Mouse (Mus musculus): ENCODE measurements around the gene Zfp235. TPM values are rescaled to one million over a fixed set of nuclear protein-coding genes. Genes with fewer than 3 reads are reported as not detected.

Zfp235 gene
- 1 to 10 TPM; 6.7 to 6.8 TPM for total RNA-seq (2021)
- long read RNA-seq, experiment 1, partial matches to known transcripts = 0 of 10 reads
- long read RNA-seq, experiment 1, other reads (novel, unspliced or antisense) = 6 of 10 reads
- long read RNA-seq, experiment 2, partial matches to known transcripts = 0 of 6 reads
- long read RNA-seq, experiment 2, other reads (novel, unspliced or antisense) = 2 of 6 reads

DNA sequence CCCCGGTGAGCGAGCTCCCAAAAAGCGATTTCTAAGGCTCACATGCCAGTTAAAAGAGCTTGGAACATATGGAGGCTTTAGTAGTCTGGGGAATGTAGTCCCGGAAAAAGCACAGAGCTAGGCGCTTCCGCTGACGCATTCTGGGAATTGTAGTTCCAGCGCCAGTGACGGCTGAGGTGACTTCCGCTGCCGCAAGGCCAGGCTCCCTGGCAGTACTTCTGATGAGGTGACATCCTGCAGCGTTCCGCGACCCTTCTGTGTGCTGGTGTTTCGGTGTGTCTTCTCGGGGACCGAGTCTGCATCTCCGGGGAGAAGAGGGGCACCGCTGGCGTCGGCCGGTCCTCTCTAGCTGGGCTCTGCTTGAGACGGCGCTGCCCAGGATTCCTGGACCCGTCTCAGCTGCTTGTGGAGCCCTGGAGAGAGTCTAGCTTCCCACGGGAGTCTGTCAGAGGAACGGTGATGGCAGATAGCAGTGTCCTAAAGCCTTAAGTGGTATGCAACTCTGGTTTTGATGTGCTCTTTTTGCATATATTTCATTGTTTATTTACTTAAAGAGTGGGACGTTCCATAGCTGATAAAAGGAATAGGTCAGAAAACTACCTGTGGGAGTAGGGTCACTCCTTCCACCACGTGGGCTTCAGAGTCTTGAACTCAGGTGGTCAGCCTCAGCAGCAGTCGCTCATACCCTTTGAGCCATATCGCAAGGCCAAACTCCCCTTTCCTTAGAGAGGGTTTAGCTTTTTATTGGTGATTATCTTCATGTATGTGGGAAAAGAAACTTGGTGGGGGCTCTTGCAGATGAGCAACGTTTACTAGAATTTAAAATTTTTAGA is at the start of gene Zfp235:
Zfp235 (plus strand) TSS at position 174 of the 833 bp plus-strand sequence.
- intact Hi-C loops (cut with DNase I) = loop anchor here (5.0 to 10.0 kb wide), 4 partner anchors 52 to 181 kb away; partner anchors contain the start of genes Zfp108, Zfp180 and Zfp94

DNA sequence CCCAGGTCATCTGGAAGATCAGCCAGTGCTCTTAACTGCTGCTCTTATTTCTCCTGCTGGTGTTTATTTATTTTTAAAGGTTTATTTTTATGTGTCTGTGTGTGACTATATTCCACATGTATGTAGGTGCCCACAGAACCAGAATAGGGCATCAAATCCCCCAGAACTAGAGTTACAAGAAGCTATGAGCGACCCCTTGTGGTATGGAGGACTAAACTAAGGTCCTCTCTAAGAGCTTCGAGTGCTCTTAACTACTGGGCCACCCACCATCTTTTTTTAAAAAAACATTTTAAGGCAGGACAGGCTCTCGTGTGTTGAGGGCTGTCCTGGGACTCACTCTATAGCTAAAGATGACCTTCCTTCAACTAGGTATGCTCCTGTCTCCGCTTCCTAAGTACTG is 47.1 kb upstream of the Zfp235 start:
- DNase-seq = no peak
- intact Hi-C loops (cut with DNase I) = loop anchor here (5.0 kb wide), 1 partner anchor 315 kb away; no protein-coding TSS in a partner anchor

More for the DNA sequence above, at the start of gene Zfp235:
- DNase-seq = peak; percentile 82 to 87

DNA sequence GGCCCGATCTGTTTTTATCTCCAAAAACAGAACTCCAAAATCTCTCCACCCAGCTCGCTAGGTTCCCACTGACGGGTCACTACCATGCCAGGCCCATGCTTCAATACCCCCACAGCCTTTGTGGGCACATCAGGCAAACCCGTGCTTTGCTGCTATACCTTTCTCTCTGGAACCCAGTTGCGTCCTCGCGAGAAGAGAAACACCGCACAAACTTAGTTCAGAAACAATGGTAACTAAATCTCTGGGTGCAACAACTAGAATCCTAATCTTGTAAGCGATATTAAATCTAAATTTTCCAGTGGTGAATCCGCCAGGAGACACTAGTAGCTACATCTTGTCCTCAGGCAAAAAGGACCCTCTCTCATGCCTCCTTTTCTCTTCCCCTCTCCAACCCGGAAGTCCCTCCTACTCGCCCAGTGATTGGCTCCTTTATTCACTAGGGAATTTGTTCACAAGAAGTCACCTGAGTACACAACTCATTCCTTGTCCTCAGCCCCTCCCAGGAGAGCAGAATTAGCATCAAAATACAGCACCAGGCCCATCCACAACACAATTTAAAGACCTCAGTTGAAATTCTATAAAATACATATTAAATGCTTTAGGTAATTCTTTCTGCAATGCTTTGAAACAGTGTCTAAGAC is 46.4 kb upstream of the Zfp235 start:
- intact Hi-C loops (cut with DNase I) = loop anchor here (5.0 kb wide), 1 partner anchor 315 kb away; no protein-coding TSS in a partner anchor
- no peak for DNase-seq

DNA sequence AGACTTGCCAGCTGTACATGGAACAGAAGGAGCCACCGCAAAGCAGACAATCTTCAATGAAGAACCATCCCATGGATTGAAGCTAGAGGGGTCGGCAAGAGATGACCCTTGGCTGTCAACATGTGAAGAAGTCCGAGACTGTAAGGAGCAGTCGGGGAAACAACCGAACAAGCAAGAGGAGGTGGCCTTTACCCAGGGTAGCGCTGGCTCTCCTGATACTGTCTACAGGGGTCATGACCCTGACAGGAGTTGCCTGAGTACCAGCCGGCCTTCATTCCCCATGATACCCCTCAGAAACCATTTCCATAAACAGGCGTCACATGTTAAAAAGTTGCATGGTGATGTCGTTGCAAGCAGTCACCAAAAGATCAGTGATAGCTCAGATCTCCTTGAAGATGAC is 29.6 kb upstream of the Zfp235 start:
- intact Hi-C loops (cut with DNase I) = no loop called here
- no peak for DNase-seq

DNA sequence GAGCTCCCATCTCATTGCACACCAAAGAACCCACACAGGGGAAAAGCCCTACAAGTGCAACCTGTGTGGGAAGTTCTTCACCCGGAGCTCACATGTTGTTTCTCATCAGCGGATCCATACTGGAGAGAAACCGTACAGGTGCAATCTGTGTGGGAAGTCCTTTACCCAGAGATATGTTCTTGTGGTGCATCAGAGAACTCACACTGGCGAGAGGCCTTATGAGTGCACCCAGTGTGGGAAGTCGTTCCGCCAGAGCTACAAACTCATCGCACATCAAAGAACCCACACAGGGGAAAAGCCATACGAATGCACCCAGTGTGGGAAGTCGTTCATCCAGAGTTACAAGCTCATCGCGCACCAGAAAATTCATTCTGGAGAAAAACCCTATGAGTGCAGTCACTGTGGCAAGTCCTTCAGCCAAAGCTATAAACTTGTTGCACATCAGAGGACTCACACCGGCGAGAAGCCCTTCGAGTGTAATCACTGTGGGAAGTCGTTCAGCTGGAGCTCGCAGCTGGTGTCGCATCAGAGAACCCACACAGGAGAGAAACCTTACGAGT is 28.7 kb upstream of the Zfp235 start:
- DNase-seq = no peak
- intact Hi-C loops (cut with DNase I) = no loop called here

DNA sequence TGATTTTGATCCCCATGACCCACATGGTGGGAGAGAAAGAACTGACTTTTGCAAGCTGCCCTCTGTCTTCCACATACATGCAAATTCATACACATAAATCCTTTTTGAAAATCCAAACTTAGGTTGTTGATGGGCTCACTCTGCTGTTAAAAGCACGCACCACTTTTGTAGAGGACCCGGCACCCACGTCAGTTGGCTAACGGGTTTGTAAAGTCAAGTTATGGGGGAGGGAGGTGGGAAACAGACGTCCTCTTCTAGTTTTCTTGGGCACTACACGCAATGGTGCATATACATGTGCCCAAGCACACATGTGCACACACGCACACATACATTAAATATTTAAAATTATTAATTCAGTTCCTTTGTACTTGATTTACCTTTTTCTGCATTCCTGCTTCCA is 23.1 kb upstream of the Zfp235 start:
- intact Hi-C loops (cut with DNase I) = no loop called here

DNA sequence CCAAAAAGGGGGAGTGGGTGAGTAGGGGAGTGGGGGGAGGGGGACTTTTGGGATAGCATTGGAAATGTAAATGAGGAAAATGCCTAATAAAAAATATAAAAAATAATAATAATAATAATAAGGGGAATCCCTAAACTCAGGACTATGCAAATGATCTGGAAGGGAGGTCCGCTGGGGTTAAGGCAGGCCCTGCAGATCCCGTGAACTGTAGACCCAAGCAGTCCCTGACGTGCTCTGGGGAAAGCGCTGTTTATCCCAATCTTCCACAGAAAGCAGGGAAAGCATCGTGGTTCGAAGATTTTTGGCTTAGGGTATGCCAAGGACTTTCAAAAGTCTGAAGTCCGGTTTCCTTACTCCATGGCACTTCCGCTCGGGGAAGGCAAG is 22.2 kb upstream of the Zfp235 start:
- DNase-seq = no peak
- intact Hi-C loops (cut with DNase I) = loop anchor here (2.0 kb wide), 1 partner anchor 29 kb away; no protein-coding TSS in a partner anchor

More for the DNA sequence above, 23.1 kb upstream of the Zfp235 start:
- DNase-seq = no peak

DNA sequence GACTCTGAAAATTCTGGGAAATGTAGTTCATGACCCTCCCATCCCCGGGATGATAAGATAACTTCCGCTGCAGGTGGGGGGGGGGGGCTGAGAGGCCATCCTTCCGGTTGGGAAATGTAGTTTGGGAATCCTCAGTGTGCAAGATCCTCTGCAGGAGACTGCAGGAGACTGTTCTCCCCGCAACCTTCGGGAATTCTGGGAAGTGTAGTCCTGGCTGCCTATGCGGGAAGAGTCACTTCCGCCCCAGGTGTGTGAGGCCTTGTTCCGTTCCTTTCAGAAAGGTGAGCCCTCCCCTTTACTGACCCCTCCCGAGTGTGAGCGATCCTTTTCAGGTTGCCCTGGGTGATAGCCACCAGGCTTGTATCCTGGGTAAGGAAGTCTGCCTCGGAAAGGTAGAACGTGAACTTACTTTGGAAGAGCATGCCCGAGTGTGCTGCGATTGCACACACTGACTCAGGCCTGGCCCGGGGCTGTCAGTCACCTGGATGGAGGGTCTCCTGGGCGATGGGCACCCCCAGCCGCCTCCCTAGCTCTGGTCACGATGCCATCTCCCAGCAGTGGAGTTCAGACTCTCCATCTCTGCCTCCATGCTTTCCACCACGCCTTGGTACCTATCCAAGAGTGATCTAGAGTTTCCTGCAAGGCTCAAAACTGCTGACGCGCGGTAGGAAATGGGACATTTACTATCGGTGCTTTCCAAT is 21.7 kb upstream of the Zfp235 start, which contains the start of gene Zfp112:
Zfp112 (plus strand) TSS at position 159 of the 701 bp plus-strand sequence.
- peak; percentile 71 to 79 for DNase-seq
- intact Hi-C loops (cut with DNase I) = loop anchor here (2.0 kb wide), 1 partner anchor 30 kb away; no protein-coding TSS in a partner anchor

DNA sequence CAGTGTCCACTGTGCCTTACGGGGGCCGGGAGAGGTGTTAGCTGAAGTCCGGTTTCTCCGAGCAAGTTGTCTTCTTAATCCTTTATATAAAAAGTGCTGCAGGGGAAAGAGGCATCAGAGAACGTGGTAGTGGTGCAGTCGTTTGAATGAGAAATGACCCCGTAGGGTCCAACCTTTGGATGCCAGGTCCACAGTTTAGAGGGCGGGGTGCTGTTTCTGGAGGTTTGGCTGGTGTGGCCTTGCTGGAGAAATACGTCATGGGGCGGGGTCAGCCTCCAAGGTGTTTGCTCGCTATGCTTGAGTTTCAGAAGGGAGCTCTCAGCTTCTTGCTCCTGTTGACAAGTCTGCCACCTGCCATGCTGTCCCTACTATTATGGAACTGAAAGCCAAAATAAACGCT is 21.0 kb upstream of the Zfp235 start:
- intact Hi-C loops (cut with DNase I) = loop anchor here (2.0 kb wide), 1 partner anchor 30 kb away; no protein-coding TSS in a partner anchor
- DNase-seq = peak; percentile 41 to 56

DNA sequence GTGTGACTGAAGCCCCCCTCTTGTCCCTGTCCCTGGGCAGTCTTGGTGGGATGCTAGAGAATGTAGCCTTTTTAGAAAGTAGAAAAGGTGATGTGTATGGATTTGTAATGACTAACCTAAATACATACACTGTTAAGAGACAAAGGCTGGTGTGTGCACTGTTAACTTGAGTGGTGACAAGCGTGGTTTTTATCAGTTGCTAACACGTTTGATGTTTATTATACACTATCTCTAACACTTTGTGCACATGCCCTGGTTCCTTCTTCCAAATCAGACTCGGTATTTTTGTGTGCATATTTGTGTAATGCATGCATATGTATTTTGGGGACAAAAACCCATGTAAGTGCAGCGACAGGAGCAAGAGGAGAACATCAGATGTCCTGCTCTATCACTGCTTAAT is 17.3 kb upstream of the Zfp235 start:
- DNase-seq = no peak
- intact Hi-C loops (cut with DNase I) = no loop called here

DNA sequence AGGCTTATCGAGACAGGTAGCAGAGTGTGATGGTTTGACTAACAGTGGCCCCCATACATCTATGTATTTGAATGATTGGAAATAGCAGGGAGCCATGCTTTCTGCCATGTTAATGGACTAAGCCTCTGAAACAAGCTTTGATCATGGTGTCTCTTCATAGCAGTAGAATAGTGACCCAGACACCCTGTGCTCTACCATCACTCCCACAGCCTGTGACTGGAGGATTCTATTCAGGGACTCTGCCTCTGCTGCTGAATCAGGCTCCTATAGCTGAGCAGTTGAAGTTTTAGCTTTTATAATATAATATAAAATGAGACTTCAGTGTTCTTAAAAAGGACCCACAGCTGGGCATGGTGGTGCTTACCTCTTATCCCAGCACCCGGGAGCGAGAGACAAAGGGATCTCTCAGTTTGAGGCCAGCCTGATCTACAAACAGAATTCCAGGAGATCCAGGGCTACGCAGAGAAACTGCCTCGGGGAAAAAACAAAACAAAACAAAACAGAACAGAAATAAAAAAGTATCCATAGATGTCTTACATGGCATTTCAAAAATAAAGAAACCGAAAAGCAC is 459 bp upstream of the Zfp235 start:
- intact Hi-C loops (cut with DNase I) = loop anchor here (5.0 to 10.0 kb wide), 4 partner anchors 51 to 181 kb away; partner anchors contain the start of genes Zfp108, Zfp180 and Zfp94
- no peak for DNase-seq

DNA sequence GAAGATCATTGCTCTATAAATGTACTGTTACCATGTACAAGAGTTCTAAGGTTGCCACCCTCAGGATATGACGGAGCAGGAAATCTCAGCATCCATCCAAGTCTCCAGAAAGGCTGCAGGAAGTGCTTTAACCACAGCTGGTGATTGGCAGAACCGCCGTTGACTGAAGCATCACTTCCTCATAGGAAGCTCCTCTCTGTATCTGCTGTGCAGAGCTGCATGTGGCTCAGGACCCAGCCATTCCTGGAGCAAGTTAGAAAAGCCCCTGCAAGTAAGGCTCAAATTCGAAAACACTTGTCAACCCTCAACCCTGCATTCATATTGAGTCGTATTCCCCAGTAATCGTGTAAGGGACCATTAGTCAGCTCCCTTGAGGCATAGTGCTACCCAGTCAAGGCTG is 8.6 kb downstream of the Zfp235 start:
- intact Hi-C loops (cut with DNase I) = no loop called here
- DNase-seq = no peak

DNA sequence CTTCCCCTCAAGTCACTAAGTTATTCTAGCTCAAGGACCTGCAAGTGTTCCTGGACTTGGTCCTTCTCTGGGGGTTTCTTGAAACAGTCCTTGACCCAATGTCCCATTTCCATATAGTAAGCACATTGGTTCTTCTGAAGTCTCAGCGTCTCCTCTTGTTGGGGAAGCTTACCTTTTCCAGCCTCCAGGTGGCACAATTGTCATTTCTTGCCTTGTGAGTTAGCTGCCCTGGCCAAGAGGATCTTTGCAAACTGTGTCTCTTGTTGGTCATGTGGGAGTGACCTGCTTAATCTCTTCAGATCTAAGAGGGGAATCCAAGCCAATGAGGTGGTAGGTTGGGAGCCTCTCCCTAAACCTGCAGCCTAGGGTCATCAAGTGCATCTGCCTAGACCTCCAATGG is 19.3 kb downstream of the Zfp235 start:
- intact Hi-C loops (cut with DNase I) = no loop called here
- DNase-seq = peak in 1 of 2 experiments; percentile 7

DNA sequence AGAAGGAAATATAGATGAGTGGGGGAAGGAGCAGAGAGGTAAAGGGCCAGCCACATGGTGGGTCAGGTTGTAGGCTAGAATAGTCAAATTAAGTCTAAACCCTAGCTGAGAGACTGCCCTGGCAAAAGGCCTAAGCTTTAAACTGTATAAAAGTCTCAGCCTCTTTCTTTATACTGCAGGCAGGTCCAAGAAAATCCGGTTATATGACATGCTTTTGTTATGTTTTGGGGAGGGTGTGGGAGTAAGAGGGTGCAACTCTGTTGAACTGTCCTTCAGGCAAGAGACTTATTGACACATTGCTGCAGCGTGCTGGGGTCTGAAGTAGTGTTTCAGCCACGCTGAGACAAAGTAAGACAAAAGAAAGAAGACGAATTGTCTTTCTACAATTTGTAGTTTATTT is 38.2 kb downstream of the Zfp235 start:
- DNase-seq = no peak
- intact Hi-C loops (cut with DNase I) = no loop called here

DNA sequence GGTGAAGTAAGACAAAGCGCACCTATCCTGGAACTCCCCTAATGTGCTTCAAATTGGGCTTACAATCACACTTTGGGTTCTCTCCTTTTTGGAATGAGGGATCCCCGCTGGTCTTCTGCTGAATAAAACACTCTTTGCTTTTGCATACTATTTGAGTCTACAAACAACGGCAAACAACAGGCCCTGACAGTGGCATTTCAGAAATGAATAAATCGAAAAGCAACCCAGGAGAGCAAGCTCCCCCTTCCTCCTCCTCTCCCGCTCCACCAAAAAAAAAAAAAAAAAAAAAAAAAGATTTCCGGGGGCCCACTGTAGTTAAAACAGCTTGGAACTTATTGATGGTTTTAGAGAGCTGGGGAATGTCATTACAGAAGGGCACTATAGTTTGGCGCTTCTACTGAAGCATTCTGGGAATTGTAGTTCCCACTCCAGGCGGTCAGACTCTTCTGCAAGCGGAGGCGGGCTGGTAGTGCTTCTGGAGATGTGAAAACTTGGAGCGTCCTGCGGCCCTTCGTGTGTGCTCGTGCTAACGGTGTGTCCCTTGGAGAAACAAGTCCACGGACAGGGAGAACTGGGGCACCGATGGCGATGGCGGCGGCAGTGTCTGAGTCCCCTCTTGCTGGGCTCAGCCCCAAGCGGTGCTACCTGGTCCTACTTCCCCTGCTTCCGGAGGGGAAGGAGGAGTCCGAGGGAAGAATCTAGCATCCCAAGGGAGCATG is 40.8 kb downstream of the Zfp235 start, which contains the start of gene Zfp114:
Zfp114 (plus strand) TSS at position 443 of the 719 bp plus-strand sequence.
- intact Hi-C loops (cut with DNase I) = no loop called here

DNA sequence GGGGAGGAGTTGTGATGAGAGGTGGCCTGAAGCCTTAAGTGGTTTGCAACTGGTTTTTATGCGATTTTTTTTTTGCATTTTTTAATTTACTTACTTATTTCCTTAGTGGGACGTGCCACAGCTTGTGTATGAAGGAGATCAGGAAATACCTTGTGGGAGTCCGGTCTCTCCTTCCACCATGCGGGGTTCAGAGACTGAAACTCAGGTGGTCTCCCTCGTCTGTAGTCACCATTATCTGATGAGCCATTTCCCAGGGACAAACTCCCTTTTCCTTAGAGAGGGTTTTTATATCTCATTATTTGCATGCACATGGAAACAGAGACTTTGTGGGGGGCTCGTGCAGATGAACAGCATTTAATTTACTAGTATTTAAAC is 41.4 kb downstream of the Zfp235 start:
- intact Hi-C loops (cut with DNase I) = no loop called here

More for the DNA sequence above, 40.8 kb downstream of the Zfp235 start, which contains the start of gene Zfp114:
- peak; percentile 36 to 61 for DNase-seq

DNA sequence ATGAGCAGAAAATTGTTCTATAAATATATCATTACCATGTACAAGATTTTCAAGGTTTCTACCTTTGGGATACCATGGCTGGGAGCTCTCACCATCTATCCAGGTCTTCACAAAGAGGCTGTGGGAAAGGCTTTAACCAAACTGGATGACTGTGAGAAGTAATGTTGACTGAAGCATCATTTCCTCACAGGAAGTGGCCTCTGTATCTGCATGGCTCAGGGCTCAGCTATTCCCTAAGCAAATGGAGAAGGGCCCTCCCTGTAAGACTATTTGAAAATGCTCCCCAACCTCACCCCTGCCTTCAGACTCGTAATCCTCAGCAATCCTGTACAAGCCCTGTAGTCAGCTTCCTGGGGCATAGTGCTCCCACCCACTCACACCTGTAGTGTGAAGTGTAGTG is 53.6 kb downstream of the Zfp235 start:
- intact Hi-C loops (cut with DNase I) = no loop called here
- no peak for DNase-seq

More for the DNA sequence above, 41.4 kb downstream of the Zfp235 start:
- DNase-seq = no peak

DNA sequence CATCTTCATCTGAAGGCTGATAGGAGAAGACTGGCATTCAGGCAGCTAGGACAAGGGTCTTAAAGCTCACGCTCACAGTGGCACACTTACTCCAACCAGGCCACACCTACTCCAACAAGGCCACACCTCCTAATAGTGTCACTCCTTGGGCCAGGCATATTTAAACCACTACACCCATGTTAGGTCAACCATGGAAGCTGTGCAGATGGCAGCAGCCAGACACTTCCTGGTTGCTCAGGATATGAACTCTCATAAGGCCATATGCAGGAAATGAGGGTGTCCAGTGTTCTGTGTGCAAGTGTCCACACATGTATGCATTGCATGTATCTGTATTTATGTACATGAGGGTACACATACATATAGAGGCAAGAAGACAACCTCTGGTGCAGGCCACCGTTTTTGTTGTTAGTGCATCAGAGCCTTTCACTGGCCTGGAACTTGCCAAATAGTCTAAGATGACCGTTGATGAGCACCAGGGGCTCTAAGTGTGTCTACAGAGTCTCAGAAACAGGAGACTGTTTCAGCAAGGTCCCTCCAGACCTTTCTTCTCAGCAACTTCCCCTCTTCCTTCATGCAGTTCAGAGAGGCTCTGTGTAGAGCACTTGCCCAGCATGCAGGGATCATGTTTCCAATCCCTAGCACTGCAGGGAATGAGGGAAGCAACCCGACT is 55.1 kb downstream of the Zfp235 start:
- intact Hi-C loops (cut with DNase I) = no loop called here
- DNase-seq = no peak

Measured in heart, postnatal 14 days (tissue).